Mouse (Mus musculus) adrenal gland, postnatal 10 days (tissue): ENCODE results near the gene Gtf2h4. TPM values are rescaled to one million over a fixed set of nuclear protein-coding genes. Genes with fewer than 3 reads are reported as not detected.

ENCODE experiments used
- DNase-seq: peaks from one replicate; pipeline ENCODE4 v3.0.0; 2021; ENCODE audit warnings: mixed read lengths
- total RNA-seq, 2 experiments: library from RNA; stranded (reverse); gene quantifications; 2 replicates each; pipeline ENCODE4 v1.2.3; 2021

The Gtf2h4 gene
- total RNA-seq, 2 experiments from 2014 or later = 27.6 to 32.2 TPM

GRCm38 (mm10) chr17:35697429-35697758 is 23.9 kb upstream of the Gtf2h4 start:
- DNase-seq = no peak

GRCm38 (mm10) chr17:35696691-35697090 is 23.2 kb upstream of the Gtf2h4 start:
- no peak for DNase-seq

GRCm38 (mm10) chr17:35695289-35695688 is 21.8 kb upstream of the Gtf2h4 start:
- DNase-seq = no peak

- DNase-seq = no peak
Measured at GRCm38 (mm10) chr17:35693906-35694305, 20.4 kb upstream of the Gtf2h4 start.

GRCm38 (mm10) chr17:35692368-35692767 is 18.8 kb upstream of the Gtf2h4 start:
- no peak for DNase-seq

GRCm38 (mm10) chr17:35691811-35692210 is 18.3 kb upstream of the Gtf2h4 start:
- DNase-seq = no peak

- no peak for DNase-seq
Measured at GRCm38 (mm10) chr17:35689936-35690645, 16.6 kb upstream of the Gtf2h4 start.

GRCm38 (mm10) chr17:35688347-35689175 is 15.0 kb upstream of the Gtf2h4 start:
- DNase-seq = no peak

GRCm38 (mm10) chr17:35685061-35685460 is 11.5 kb upstream of the Gtf2h4 start:
- no peak for DNase-seq

- DNase-seq = no peak
Measured at GRCm38 (mm10) chr17:35681986-35682385, 8.4 kb upstream of the Gtf2h4 start.

GRCm38 (mm10) chr17:35680591-35680990 is 7.1 kb upstream of the Gtf2h4 start:
- no peak for DNase-seq

GRCm38 (mm10) chr17:35672527-35672926 is 1.0 kb downstream of the Gtf2h4 start:
- no peak for DNase-seq

GRCm38 (mm10) chr17:35671846-35672245 is 1.7 kb downstream of the Gtf2h4 start:
- no peak for DNase-seq

- no peak for DNase-seq
Measured at GRCm38 (mm10) chr17:35669731-35670130, 3.8 kb downstream of the Gtf2h4 start.

GRCm38 (mm10) chr17:35667334-35668065 is 6.0 kb downstream of the Gtf2h4 start, which contains the start of gene Vars2:
Gene Vars2, minus strand, starts transcription at chr17:35667592.
- DNase-seq = peak; percentile 98

- peak; percentile 43 for DNase-seq
Measured at GRCm38 (mm10) chr17:35666851-35667256, 6.7 kb downstream of the Gtf2h4 start.

GRCm38 (mm10) chr17:35665957-35666515 is 7.5 kb downstream of the Gtf2h4 start:
- peak; percentile 29 for DNase-seq

GRCm38 (mm10) chr17:35653086-35653485 is 20.5 kb downstream of the Gtf2h4 start:
- no peak for DNase-seq

- no peak for DNase-seq
Measured at GRCm38 (mm10) chr17:35649429-35649828, 24.1 kb downstream of the Gtf2h4 start.

- no peak for DNase-seq
Measured at GRCm38 (mm10) chr17:35643609-35644236, 29.8 kb downstream of the Gtf2h4 start, which contains the start of gene Mucl3. Gene Mucl3, minus strand, starts transcription at chr17:35643695.

GRCm38 (mm10) chr17:35639352-35639751 is 34.2 kb downstream of the Gtf2h4 start:
- DNase-seq = no peak
